Mouse (Mus musculus) embryonic facial prominence, embryonic 11.5 days (tissue): Measurements from ENCODE around the gene Rpl24. TPM values are rescaled to one million over a fixed set of nuclear protein-coding genes. Genes with fewer than 3 reads are reported as not detected.

Source experiments
- ATAC-seq: fragments of 200-750 bp; cut with Nextera tagmentation; replicated peaks from 2 replicates; pipeline ENCODE4 v1.8.0; 2017; ENCODE audit warnings: low read depth; ENCODE audit not compliant: insufficient number of reproducible peaks, low FRiP score, low TSS enrichment
- DNase-seq: peaks from one replicate; pipeline ENCODE4 v3.0.0-alpha.2; 2015; ENCODE audit warnings: low spot score
- H3K27ac ChIP-seq: fragments of 300-500 bp; sonication (generic); replicated peaks from 2 replicates; pipeline ENCODE4 v1.5.1; 2014; ENCODE audit warnings: mild to moderate bottlenecking, low read depth, low read length, control low read depth
- H3K27me3 ChIP-seq: fragments of 300-500 bp; sonication (generic); 2 replicates; pipeline ENCODE4 v1.6.1; 2014; ENCODE audit warnings: mild to moderate bottlenecking, low read length, moderate library complexity, mixed read lengths; ENCODE audit not compliant: control insufficient read depth, insufficient read depth
- H3K36me3 ChIP-seq: fragments of 300-500 bp; sonication (generic); replicated peaks from 2 replicates; pipeline ENCODE4 v1.6.1; 2014; ENCODE audit warnings: low read depth, mild to moderate bottlenecking, low read length, moderate library complexity, mixed read lengths; ENCODE audit not compliant: control insufficient read depth, insufficient read depth
- H3K4me1 ChIP-seq: fragments of 300-500 bp; sonication (generic); 2 replicates; pipeline ENCODE4 v1.6.1; 2014; ENCODE audit warnings: low read length, mixed read lengths; ENCODE audit not compliant: control insufficient read depth, insufficient read depth
- H3K4me2 ChIP-seq: fragments of 300-500 bp; sonication (generic); 2 replicates; pipeline ENCODE4 v1.6.1; 2014; ENCODE audit warnings: low read depth, mild to moderate bottlenecking, control low read depth, low read length, moderate library complexity
- H3K4me3 ChIP-seq: fragments of 300-500 bp; sonication (generic); 2 replicates; pipeline ENCODE4 v1.5.1; 2014; ENCODE audit warnings: low read depth, low read length, control low read depth
- H3K9ac ChIP-seq: fragments of 300-500 bp; sonication (generic); replicated peaks from 2 replicates; pipeline ENCODE4 v1.6.1; 2014; ENCODE audit warnings: mild to moderate bottlenecking, control low read depth, low read length
- H3K9me3 ChIP-seq: fragments of 300-500 bp; sonication (generic); replicated peaks from 2 replicates; pipeline ENCODE4 v1.6.1; 2016; ENCODE audit warnings: mild to moderate bottlenecking, low read length, inconsistent platforms, mixed read lengths; ENCODE audit not compliant: control insufficient read depth
- WGBS: fragments of 180-500 bp; shearing (Covaris S2); extraction: QIAGEN DNeasy Blood & Tissue Kit; methylation state at CpG from one replicate; pipeline ENCODE4 v1.1.7; 2014; 5-methylcytosine and 5-hydroxymethylcytosine counted together
- polyA plus RNA-seq: library from polyadenylated mRNA; unstranded; fragments of >200 nt; fragmentation: Nextera tagmentation; extraction: Ambion mirVana; gene quantifications from 2 replicates; pipeline ENCODE4 v1.2.1, GENCODE M21; 2014

Rpl24 gene
- polyA plus RNA-seq, 1 experiment from 2014 or later: 899 TPM

GRCm38 (mm10) chr16:56012789-56013743, 47.0 kb downstream of the Rpl24 start:
- Histone ChIP-seq H3K27ac (no peak overlapping the region), H3K9ac (no peak overlapping the region), H3K4me2 (no peak overlapping the region), H3K4me1 (no peaks in the 10 kb centered on the region), H3K9me3 (no peaks in the 10 kb centered on the region), H3K36me3 (peaks cover 10% of the 10 kb centered on the region), H3K4me3 (no peak overlapping the region), H3K27me3 (no peaks in the 10 kb centered on the region)
- WGBS: 92% methylated on average over 10 of the region's 10 CpGs
- peak; percentile 59; the same call in 1 of the 2 replicates for ATAC-seq
- DNase-seq: no peak

- H3K9me3 ChIP-seq: no peaks in the 10 kb centered on the region
- no peak overlapping the region for H3K4me3 ChIP-seq
- no peak for ATAC-seq
- no peak for DNase-seq
- H3K4me2 ChIP-seq: no peak overlapping the region
- no peaks in the 10 kb centered on the region for H3K4me1 ChIP-seq
- WGBS: 92% methylated on average over 7 of the region's 7 CpGs
- H3K9ac ChIP-seq: no peak overlapping the region
- H3K27me3 ChIP-seq: no peaks in the 10 kb centered on the region
- H3K27ac ChIP-seq: no peak overlapping the region
- H3K36me3 ChIP-seq: peaks cover 17% of the 10 kb centered on the region
Measured at GRCm38 (mm10) chr16:56014076-56014475, 48.0 kb downstream of the Rpl24 start.

- Histone ChIP-seq H3K4me3 (no peak overlapping the region), H3K9ac (no peak overlapping the region), H3K36me3 (peaks cover 19% of the 10 kb centered on the region), H3K9me3 (no peaks in the 10 kb centered on the region), H3K4me2 (no peak overlapping the region), H3K27ac (no peak overlapping the region), H3K4me1 (no peaks in the 10 kb centered on the region), H3K27me3 (no peaks in the 10 kb centered on the region)
- DNase-seq (no peak), ATAC-seq (no peak)
- WGBS: 97% methylated on average over 7 of the region's 7 CpGs
Measured at GRCm38 (mm10) chr16:56019660-56020059, 53.6 kb downstream of the Rpl24 start.

Other genes starting within 250 kb of the Rpl24 start
- gene Nfkbiz, start 127.4 kb upstream of the Rpl24 start, polyA plus RNA-seq: 3.0 and 3.9 TPM in 2 replicates
- gene Nxpe3, start 71.0 kb upstream of the Rpl24 start, polyA plus RNA-seq: 1.2 and 1.3 TPM in 2 replicates
- 13.8 and 14.9 TPM in 2 replicates for gene Cep97, start 31.4 kb upstream of the Rpl24 start, polyA plus RNA-seq
- 17.1 and 19.0 TPM in 2 replicates for gene Zbtb11, start 7.6 kb downstream of the Rpl24 start, polyA plus RNA-seq
- 328 and 365 TPM in 2 replicates for gene Pcnp, start 63.5 kb downstream of the Rpl24 start, polyA plus RNA-seq
- 37.7 and 39.9 TPM in 2 replicates for gene Trmt10c, start 71.5 kb downstream of the Rpl24 start, polyA plus RNA-seq
- 36.1 and 40.9 TPM in 2 replicates for gene Senp7, start 82.1 kb downstream of the Rpl24 start, polyA plus RNA-seq
- 0.11 TPM in 1 of 2 replicates, not detected in the other for gene Impg2, start 238.0 kb downstream of the Rpl24 start, polyA plus RNA-seq